Mouse (Mus musculus) G1E (cell line): ENCODE results near the gene Myo5a. TPM values are rescaled to one million over a fixed set of nuclear protein-coding genes. Genes with fewer than 3 reads are reported as not detected.
A peak's percentile ranks its signal among the peaks of the same experiment; 100 is the strongest.

Experiments used
- ATAC-seq: 2 replicates; pipeline ENCODE4 v1.8.0; 2016; ENCODE audit warnings: mild to moderate bottlenecking; ENCODE audit not compliant: insufficient number of reproducible peaks, poor library complexity, low FRiP score, severe bottlenecking; ENCODE audit errors: extremely low read depth
- DNase-seq: peaks from one replicate; pipeline ENCODE4 v3.0.0; 2012; ENCODE audit warnings: low spot score
- H3K27me3 ChIP-seq: 2 replicates; pipeline ENCODE4 v1.6.1; 2012; ENCODE audit warnings: mild to moderate bottlenecking, low read length, inconsistent platforms; ENCODE audit not compliant: insufficient read depth
- H3K36me3 ChIP-seq: replicated peaks from 2 replicates; pipeline ENCODE3; 2012; ENCODE audit warnings: mild to moderate bottlenecking, inconsistent platforms
- H3K4me1 ChIP-seq: 2 replicates; pipeline ENCODE4 v1.6.1; 2012; ENCODE audit warnings: low read depth, low read length, inconsistent platforms, mixed read lengths; ENCODE audit not compliant: insufficient read depth
- H3K4me3 ChIP-seq: 2 replicates; pipeline ENCODE4 v1.5.1; 2012; ENCODE audit warnings: low read depth, mild to moderate bottlenecking, inconsistent platforms, low read length, moderate library complexity, mixed read lengths
- H3K9me3 ChIP-seq: replicated peaks from 2 replicates; pipeline ENCODE4 v1.6.1; 2012; ENCODE audit warnings: inconsistent platforms
- CTCF ChIP-seq: IDR thresholded peaks from 2 replicates; pipeline ENCODE4 v1.5.1; 2012; ENCODE audit warnings: low read depth, low read length, inconsistent platforms, mixed read lengths
- GATA1 ChIP-seq: IDR thresholded peaks from 2 replicates; pipeline ENCODE4 v1.6.1; 2012; ENCODE audit warnings: borderline replicate concordance, low read length, inconsistent platforms, mixed read lengths
- GATA2 ChIP-seq: IDR thresholded peaks from 2 replicates; pipeline ENCODE4 v1.6.1; 2012; ENCODE audit warnings: low read depth, low read length, inconsistent platforms, borderline replicate concordance
- POLR2AphosphoS5 ChIP-seq: IDR thresholded peaks from 2 replicates; pipeline ENCODE4 v1.6.1; 2012; ENCODE audit warnings: low read depth, low read length, inconsistent platforms; ENCODE audit not compliant: insufficient replicate concordance
- TAL1 ChIP-seq: conservative IDR thresholded peaks from 2 replicates; pipeline ENCODE4 v1.6.1; 2012; ENCODE audit warnings: low read depth, low read length, inconsistent platforms, mixed read lengths
- polyA plus RNA-seq: library from polyadenylated mRNA; stranded (reverse); fragments of >175 nt; gene quantifications from 2 replicates; pipeline ENCODE4 v1.2.3, GENCODE M21; 2012
- total RNA-seq, 2 experiments: library from RNA; stranded (forward) in 1 of 2; stranded (reverse) in 1 of 2; fragments of 200-1000 nt in 1 of 2; fragments of >200 nt in 1 of 2; fragmentation: Nextera tagmentation in 1 of 2; gene quantifications; 2 replicates each; pipeline ENCODE4 v1.2.3; 2014 to 2017

Gene Myo5a
- total and polyA plus RNA-seq, 3 experiments = 14.0 to 50.8 (median 43.1) TPM

DNA sequence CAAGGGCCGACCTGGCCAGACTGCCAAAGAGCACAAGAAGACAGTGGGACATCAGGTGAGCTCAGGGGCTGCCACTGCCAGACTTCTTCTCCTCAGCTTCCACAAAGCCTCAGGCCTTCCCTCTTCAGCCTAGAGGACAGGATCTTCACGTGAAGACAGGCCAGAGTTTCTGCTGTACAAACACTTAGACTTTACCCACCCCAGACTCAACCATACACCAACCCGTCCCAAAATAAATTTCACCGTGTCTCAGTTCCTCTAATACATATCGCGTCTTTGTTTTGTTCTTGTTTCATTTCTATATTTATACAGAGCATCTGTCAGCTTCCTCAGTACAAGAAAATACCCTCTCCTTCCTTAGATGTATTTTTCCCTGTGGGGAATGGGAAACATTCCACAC, 89.7 kb downstream of the Myo5a start:
- Histone ChIP-seq H3K4me3 (no peak overlapping the region), H3K4me1 (no peaks in the 10 kb centered on the region), H3K27me3 (no peaks in the 10 kb centered on the region), H3K9me3 (no peaks in the 10 kb centered on the region), H3K36me3 (peaks cover 16% of the 10 kb centered on the region)
- DNase-seq (no peak), ATAC-seq (no peak)
- TF ChIP-seq CTCF (no peak), TAL1 (no peak), POLR2AphosphoS5 (no peak), GATA2 (no peak), GATA1 (no peak)

DNA sequence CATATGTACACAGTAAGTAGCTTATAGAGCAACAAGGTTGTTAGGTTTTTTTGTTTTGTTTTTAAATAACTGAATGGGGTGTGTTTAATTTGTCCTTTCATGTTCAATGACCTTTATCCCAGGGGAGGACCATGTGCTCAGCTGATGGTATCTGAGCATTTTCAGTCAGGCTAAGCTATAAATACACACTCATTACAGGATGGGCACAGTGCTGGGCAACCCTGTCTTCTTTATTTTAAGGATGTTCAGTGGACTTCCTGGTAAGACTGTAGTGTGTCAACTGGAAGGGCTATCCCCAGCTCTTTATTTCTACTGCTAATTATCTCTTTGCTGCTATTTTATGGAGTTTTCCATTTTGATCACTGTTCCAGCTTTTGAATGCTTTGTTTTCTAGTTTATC, 92.8 kb downstream of the Myo5a start:
- Histone ChIP-seq H3K9me3 (no peaks in the 10 kb centered on the region), H3K4me3 (no peak overlapping the region), H3K4me1 (no peaks in the 10 kb centered on the region), H3K27me3 (no peaks in the 10 kb centered on the region), H3K36me3 (peaks cover 16% of the 10 kb centered on the region)
- no peak for TF ChIP-seq POLR2AphosphoS5
- TF ChIP-seq TAL1 = no peak
- TF ChIP-seq GATA1 = no peak
- TF ChIP-seq GATA2 = no peak
- no peak for TF ChIP-seq CTCF
- ATAC-seq (no peak), DNase-seq (no peak)

DNA sequence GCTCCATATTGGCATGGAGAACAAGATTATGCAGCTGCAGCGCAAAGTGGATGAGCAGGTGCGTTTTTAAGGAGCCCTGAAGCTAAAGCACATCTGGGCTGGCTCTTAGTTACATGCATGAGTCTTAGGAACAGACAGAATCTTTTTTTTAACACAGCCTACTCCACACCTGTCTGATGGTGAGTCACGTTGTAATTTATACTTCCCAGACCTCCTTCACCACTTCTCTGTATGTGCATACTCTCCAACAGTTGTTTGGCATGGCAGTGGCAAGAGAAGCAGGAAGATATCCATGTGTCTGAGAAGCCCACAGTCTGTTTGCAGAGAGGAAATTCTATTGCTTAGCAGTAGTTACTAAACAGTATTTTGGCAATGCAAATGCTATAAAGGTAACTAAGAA, 100.9 kb downstream of the Myo5a start:
- Histone ChIP-seq H3K4me3 (no peak overlapping the region), H3K27me3 (no peaks in the 10 kb centered on the region), H3K36me3 (peaks cover 20% of the 10 kb centered on the region), H3K4me1 (no peaks in the 10 kb centered on the region), H3K9me3 (no peaks in the 10 kb centered on the region)
- TF ChIP-seq GATA2 = no peak
- no peak for DNase-seq
- ATAC-seq = no peak

DNA sequence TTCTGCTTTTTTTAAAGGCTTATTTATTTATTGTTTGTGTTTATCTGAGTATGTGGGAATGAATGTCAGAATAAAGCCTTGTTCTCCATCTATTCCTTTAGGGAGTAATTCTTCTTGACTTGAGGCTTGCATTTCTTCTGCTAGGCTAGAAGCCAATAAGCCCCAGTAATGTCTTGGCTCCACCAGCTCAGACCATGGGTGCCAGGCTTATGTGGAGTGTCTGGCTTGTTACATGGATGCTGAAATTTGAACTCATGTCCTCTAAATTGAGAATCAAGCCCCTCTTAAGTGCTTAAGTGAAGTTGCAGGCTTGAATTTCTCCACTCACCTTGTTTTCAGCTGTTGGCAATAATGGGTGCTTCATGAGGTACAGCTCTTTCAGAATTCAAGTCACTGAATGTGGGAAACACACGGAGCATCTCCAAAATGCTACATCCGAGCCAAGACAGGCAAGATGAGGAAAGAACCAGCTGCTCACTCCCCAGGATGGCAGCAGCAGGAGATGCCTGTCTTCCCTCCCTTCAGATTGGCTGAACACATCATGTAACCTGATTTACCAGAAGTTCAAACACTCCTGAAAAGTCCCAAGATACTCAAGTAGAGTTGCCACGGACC, 116.9 kb downstream of the Myo5a start:
- H3K4me3 ChIP-seq = no peak overlapping the region

DNA sequence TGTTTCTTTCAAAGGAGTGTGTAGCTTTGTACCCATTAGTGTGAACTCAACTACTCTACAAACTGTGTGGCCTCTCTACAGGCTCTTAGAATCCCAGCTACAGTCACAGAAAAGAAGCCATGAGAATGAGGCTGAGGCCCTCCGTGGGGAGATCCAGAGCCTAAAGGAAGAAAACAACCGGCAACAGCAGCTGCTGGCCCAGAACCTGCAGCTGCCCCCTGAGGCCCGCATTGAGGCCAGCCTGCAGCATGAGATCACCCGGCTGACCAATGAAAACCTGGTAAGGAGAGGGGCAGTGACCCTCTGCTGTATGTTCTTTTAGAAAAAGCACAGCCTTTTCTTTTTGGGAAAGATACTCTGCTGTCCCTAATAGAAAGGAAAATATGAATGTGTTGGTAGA, 123.0 kb downstream of the Myo5a start:
- no peaks in the 10 kb centered on the region for H3K27me3 ChIP-seq
- no peaks in the 10 kb centered on the region for H3K9me3 ChIP-seq
- TF ChIP-seq POLR2AphosphoS5 (no peak), TAL1 (no peak), GATA1 (no peak), CTCF (no peak), GATA2 (no peak)
- no peak overlapping the region for H3K4me3 ChIP-seq
- H3K4me1 ChIP-seq = 0 out of 2 replicates have a peak, but pooled peaks cover 3% of the 10 kb centered on the region
- H3K36me3 ChIP-seq = peaks cover 21% of the 10 kb centered on the region
- DNase-seq = no peak
- no peak for ATAC-seq

More for the DNA sequence above, 116.9 kb downstream of the Myo5a start:
- H3K4me1 ChIP-seq = no peaks in the 10 kb centered on the region
- ATAC-seq (no peak), DNase-seq (no peak)
- H3K36me3 ChIP-seq = peaks cover 21% of the 10 kb centered on the region
- no peaks in the 10 kb centered on the region for H3K9me3 ChIP-seq
- H3K27me3 ChIP-seq = no peaks in the 10 kb centered on the region
- TF ChIP-seq TAL1 = no peak

DNA sequence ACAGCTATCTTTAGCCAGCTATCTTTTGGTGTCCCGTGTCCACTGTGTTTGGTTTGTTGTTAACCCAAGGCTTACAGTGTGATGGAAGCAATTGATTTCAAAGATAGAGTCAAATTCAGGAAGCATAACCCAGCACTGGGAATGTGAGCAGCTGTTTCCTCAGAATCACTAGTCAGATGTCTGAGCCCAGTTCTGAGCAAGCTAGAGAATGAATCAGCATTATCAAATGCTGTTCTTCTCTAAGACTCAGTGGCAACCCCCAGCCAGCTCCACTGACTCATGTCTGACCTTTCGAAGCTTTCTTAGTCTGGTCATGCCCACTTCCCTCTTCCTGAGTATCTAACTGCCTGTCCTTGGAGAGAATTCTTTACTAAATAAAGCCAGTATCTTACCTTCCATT, 125.5 kb downstream of the Myo5a start:
- no peaks in the 10 kb centered on the region for H3K27me3 ChIP-seq
- 0 out of 2 replicates have a peak, but pooled peaks cover 3% of the 10 kb centered on the region for H3K4me1 ChIP-seq
- H3K4me3 ChIP-seq = no peak overlapping the region
- DNase-seq = no peak
- TF ChIP-seq POLR2AphosphoS5 (no peak), CTCF (no peak), GATA2 (no peak), TAL1 (no peak), GATA1 (no peak)
- H3K36me3 ChIP-seq = peaks cover 25% of the 10 kb centered on the region
- no peaks in the 10 kb centered on the region for H3K9me3 ChIP-seq
- peak; percentile 75 for ATAC-seq

DNA sequence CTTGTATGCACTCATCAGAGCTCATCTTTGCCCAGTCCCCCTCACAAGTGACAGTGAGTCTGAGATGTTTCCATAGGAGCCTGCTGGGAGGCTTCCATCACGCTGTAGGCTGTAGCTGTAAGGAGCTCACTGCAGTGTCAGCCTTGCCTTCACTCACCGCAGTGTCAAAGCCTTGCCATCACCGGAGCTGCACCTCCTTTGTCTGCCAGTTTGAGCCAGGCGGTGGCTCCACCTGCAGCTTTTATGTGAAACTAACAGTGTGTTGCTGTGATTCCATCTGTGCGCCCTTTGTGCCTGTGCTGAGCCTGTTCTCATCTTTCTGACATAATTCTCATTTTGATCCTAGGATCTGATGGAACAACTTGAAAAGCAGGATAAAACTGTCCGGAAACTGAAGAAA, 126.5 kb downstream of the Myo5a start:
- Histone ChIP-seq H3K4me1 (0 out of 2 replicates have a peak, but pooled peaks cover 3% of the 10 kb centered on the region), H3K9me3 (no peaks in the 10 kb centered on the region)

More for the DNA sequence above, 126.5 kb downstream of the Myo5a start:
- Histone ChIP-seq H3K27me3 (no peaks in the 10 kb centered on the region), H3K4me3 (no peak overlapping the region), H3K36me3 (peaks cover 29% of the 10 kb centered on the region)
- DNase-seq (no peak), ATAC-seq (no peak)
- TF ChIP-seq GATA1 (no peak), CTCF (no peak), GATA2 (no peak), TAL1 (no peak), POLR2AphosphoS5 (no peak)
